9 mouse cellular contexts compared by ENCODE assay signal in genomic region chr8:58912840-58913639, GRCm38 (mm10). TPM values are rescaled to one million over a fixed set of nuclear protein-coding genes. Genes with fewer than 3 reads are reported as not detected.
DNase-seq lines count a peak whose midpoint lies in the region; TF ChIP-seq lines count a peak whose summit lies in the region.
"Had no signal": no experiment of that assay in that cellular context is flagged by ENCODE, and none has a peak within 500 bp of the region (broad histone marks: within the 10 kb centered on the region; RNA-seq: fewer than 3 reads in every experiment).

No protein-coding gene starts in this region.

- H3ac ChIP-seq in myocyte (ENCODE audit: control insufficient read depth, insufficient read length): no peak overlapping the region

- TF ChIP-seq POLR2A in myocyte (IDR thresholded peaks at IDR 0.05; ENCODE audit: insufficient read length, low read depth): no peak

- peak overlapping the region; percentile 50 for H3K4me2 ChIP-seq in myocyte (ENCODE audit: low read depth)

- no peaks in the 10 kb centered on the region for H3K79me2 ChIP-seq in myocyte (ENCODE audit: control insufficient read depth, insufficient read depth)

- H3K27me3 ChIP-seq in myocyte (ENCODE audit: control insufficient read depth, insufficient read depth, insufficient read length): no peaks in the 10 kb centered on the region

- peak overlapping the region; percentile 20 for H3K4me3 ChIP-seq in myocyte

- no peaks in the 10 kb centered on the region for H3K36me3 ChIP-seq in myocyte (ENCODE audit: control insufficient read depth, insufficient read depth)

- DNase-seq in kidney, adult 18-20 months: peak; percentile 2
- DNase-seq in kidney, adult 9 months: no peak
- DNase-seq in cerebellum, adult 9-10 months: peak; percentile 19
- DNase-seq in frontal cortex, postnatal 36 days (ENCODE audit: low spot score in 2 of 2): peak; percentile 38 to 60
- DNase-seq in left cerebral cortex, adult 8-10 months (ENCODE audit: low spot score in 2 of 2): peak; percentile 15 to 43
- DNase-seq in ovary, postnatal 14 days (ENCODE audit: low spot score): no peak
- no peak for DNase-seq in Muller cell, postnatal 12 days (ENCODE audit: inconsistent ontology term)

TF ChIP-seq in myocyte, 11 proteins besides CTCF, POLR2A, EP300 and RAD21:
- TF ChIP-seq MYOD1 (IDR thresholded peaks at IDR 0.05; ENCODE audit: control insufficient read depth in 1 of 3, insufficient read length in 2 of 3, low read depth in 2 of 3): no peak
- no peak for TF ChIP-seq REST (IDR thresholded peaks at IDR 0.05; ENCODE audit: insufficient read depth, insufficient read length)
- TF ChIP-seq E2F4 (IDR thresholded peaks at IDR 0.05; ENCODE audit: insufficient read depth): no peak
- TF ChIP-seq MYOG (IDR thresholded peaks at IDR 0.05; ENCODE audit: control insufficient read depth in 1 of 3, insufficient read depth in 1 of 3, insufficient read length in 2 of 3, low read depth in 2 of 3): no peak
- TF ChIP-seq MAX (IDR thresholded peaks at IDR 0.05; ENCODE audit: low read depth): no peak
- no peak for TF ChIP-seq USF1 (IDR thresholded peaks at IDR 0.05; ENCODE audit: low read depth)
- no peak for TF ChIP-seq CEBPB (IDR thresholded peaks at IDR 0.05; ENCODE audit: insufficient read depth, poor library complexity, severe bottlenecking)
- TF ChIP-seq POLR2AphosphoS2 (IDR thresholded peaks at IDR 0.05; ENCODE audit: insufficient read length, low read depth): no peak
- TF ChIP-seq SRF (IDR thresholded peaks at IDR 0.05; ENCODE audit: control insufficient read depth, insufficient read length, low read depth): no peak
- TF ChIP-seq TCF3 (IDR thresholded peaks at IDR 0.05; ENCODE audit: insufficient read length, low read depth): no peak
- no peak for TF ChIP-seq TCF12 (IDR thresholded peaks at IDR 0.05; ENCODE audit: insufficient read depth, poor library complexity, severe bottlenecking)
TF ChIP-seq in myocyte: peak in this region for 0.

RNA-seq across cellular contexts. Expression of gene Galntl6, which starts 0.6 kb away (rescaled TPM):
- 10 to 100 TPM; 26.4 to 36.6 (median 28.9) TPM for total RNA-seq in left cerebral cortex, adult 8-10 months (2022)
- not detected for polyA plus RNA-seq in myocyte (2012; fragmentation: generic; extraction: Trizol)
- total RNA-seq: hematopoietic stem cell, adult 5-6 weeks had no signal

RNA-seq across cellular contexts. Expression of gene BC030500, which starts 1.5 kb away (rescaled TPM):
- total RNA-seq in left cerebral cortex, adult 8-10 months (2022): 10 to 100 TPM in 2 of 4 experiments, 1 to 10 TPM in 2; 9.3 to 11.4 (median 10.2) TPM
- 0.16 TPM for polyA plus RNA-seq in myocyte (2012; fragmentation: generic; extraction: Trizol)
- total RNA-seq: hematopoietic stem cell, adult 5-6 weeks had no signal

Comparison
In these comparisons a context has a peak if more than half of its experiments do, and no peak if none do; other contexts are left out.
1. DNase-seq: peak in kidney, adult 18-20 months (single experiment), cerebellum, adult 9-10 months (single experiment), frontal cortex, postnatal 36 days (2 of 2) and left cerebral cortex, adult 8-10 months (2 of 2); none in kidney, adult 9 months (single experiment), ovary, postnatal 14 days (single experiment) and Muller cell, postnatal 12 days (single experiment).